Mouse (Mus musculus) A20 (cell line): ENCODE results near the gene Gm20708.
"Not testable (repeated sequence)": the region's sequence is repeated elsewhere in the genome, so short reads cannot be mapped to it uniquely, and the experiment has no call there.

Experiments
- DNase-seq: peaks from one replicate; pipeline ENCODE4 v3.0.0-alpha.2; 2011; ENCODE audit warnings: low read depth, low spot score

Gene Gm20708

DNA sequence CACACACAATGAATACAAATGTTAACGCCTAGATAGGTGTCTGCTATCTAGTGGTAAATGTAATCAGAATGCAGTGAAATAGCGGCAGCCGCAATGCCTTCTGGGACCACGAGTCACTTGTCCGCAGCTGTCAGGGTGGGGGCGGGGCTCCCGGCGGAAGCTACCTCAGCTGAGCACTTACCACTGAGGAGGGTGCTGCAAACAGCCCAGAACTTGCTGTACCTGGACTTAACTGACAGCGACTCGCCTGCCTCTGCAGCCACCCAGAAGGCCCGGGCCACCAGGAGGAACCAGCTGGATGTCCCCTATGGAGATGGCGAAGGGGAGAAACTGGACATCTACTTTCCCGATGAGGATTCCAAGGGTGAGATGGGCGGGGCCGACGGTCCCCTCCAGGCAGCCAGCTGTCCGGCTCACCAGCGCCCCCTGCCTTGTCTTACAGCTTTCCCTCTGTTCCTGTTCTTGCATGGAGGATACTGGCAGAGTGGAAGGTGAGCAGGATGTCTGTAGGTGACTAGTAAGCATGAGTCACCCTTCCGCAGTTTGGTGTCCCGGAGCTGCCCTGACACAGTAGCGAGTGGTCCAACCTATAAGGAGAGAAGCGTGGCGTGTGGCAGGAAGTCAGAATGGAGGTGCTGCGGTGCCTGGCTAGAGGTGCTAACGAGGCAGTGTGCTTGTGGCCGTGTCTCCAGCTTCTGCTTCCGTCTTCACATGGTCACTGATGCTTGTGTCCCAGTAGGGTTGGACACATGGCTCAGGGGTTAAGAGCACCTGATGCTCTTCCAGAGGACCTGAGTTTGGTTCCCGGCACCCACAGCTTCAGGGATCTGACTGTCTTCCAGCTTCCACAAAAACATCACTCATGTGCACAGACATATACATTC, 22.9 kb downstream of the Gm20708 start:
- peak; percentile 98 for DNase-seq

DNA sequence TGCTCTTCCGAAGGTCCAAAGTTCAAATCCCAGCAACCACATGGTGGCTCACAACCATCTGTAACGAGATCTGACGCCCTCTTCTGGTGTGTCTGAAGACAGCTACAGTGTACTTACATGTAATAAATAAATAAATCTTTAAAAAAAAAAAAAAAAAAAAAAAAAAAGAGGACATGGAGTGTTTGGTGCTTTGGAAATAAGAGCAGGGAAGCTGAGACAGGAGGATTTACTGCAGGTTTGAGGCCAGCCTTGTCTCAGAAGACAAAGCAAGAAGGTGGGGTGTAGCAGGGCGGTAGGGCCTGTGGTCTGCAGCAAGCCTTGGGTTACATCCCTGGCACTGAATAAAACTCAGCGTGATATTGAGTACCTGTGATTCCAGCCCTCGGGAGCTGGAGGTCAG, 24.0 kb downstream of the Gm20708 start:
- DNase-seq = not testable (repeated sequence)

GRCm38 (mm10) chr11:117834086-117834485, 24.6 kb downstream of the Gm20708 start:
- DNase-seq = no peak

DNA sequence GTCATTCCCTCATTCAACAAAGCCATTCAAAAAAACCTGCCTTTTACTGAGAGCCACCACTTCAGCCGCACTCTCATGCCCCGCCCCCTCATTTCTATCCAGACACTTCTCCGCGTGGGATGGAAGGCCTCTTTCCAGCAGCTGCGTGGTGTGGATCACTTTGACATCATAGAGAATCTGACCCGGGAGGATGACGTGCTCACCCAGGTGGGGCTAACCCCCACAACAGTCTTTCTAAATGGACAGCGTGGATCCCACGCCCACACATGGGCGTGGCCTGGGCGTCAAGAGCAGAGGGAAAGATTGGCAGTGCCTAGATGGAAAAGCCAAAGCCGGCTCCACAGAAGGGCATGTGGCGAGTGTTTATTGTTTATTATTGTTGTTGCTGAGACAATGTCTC, 26.8 kb downstream of the Gm20708 start:
- no peak for DNase-seq

DNA sequence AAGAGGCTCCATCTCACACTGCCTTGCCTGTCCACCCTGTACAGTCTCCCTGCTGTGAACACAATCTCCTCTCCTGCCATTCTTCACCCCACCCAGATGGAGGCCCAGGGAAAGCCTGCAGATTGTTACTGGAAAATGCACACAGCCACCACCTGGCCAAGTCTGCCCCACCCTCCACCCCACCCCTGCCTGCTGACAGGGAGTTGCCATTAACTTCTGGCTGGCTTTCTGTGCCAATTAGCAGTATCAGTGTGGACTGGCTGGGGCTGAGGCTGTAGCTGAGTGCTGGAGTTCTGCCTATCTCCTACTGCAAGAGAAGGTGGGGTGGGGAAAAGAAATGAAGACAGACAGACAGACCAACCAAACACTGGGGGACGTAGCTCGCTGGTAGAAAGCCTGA, 29.1 kb downstream of the Gm20708 start:
- no peak for DNase-seq

DNA sequence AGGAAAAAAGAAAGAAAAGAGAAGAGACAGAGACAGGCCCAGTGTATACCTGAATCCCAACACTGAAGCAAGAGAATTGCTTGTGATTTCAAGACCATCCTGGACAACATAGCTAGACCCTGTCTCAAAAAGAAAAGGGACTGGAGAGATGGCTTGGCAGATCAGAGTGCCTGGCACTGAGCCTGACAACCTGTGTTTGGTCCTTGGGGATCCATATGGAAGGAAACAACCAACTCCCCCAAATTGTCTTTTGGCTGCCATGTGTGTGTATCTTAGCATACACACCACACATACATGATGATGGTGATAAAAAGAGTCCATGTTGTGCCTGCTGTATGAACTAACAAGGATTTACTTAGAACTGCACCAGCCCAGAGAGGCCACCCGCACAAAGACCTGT, 29.6 kb downstream of the Gm20708 start:
- DNase-seq = no peak

GRCm38 (mm10) chr11:117840910-117841309, 31.4 kb downstream of the Gm20708 start:
- DNase-seq = no peak

DNA sequence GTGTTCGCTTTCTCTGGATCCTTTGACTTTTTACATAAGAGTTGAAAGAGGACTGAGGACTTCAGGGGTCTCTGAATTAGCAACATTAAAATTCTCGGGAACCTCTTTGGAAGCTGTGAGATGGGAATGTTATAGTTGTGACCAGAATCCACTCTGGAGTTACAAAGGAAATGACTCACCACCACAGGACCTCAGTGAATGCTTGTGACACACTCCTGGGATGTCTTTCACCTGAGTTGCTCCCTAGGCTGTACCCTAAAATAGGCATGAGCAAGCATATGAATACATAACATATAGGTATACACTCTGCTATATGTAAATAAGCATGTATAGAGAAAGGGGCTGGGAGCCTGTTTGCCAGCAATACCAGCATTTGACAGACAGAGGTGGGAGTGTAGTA, 34.0 kb downstream of the Gm20708 start:
- no peak for DNase-seq

DNA sequence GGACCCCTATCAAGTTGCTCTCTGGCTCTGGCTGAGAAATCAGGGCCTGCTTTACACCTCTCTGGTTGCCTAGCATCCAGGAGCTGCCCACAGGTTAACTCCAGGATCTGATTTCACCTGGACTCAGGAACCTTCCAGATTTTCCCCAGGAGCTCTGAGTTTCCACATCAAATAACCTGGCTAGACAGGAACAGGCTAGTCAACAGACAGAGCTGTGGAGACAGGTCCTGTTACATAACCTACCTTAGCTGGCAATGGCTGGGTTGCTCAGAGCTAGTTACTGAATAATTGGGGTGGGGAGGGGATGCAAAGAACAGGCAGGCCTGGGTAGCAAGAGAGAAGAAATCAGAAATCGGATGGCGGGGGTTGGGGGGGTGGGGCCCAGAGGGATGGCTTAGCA, 35.5 kb downstream of the Gm20708 start:
- DNase-seq = no peak

GRCm38 (mm10) chr11:117845651-117846050, 36.2 kb downstream of the Gm20708 start:
- DNase-seq = no peak

DNA sequence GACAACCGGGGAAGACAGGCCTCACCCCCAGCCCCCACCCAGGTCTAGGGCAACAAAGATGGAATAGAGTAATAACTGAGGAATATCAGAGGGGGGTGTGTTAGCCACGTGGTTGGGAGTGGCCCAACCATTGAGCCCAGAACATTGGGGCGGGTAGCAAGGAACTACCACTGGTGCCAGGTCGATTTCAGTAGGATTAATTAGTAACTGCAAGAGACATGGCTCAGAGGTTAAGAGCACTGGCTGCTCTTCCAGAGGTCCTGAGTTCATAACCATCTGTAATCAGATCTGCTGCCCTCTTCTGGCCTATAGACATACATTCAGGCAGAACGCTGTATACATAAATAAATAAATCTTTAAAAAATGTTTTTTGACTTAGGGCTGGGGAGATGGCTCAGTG, 37.2 kb downstream of the Gm20708 start:
- peak; percentile 57 for DNase-seq

GRCm38 (mm10) chr11:117847593-117848215, 38.2 kb downstream of the Gm20708 start:
- DNase-seq = peak; percentile 23

DNA sequence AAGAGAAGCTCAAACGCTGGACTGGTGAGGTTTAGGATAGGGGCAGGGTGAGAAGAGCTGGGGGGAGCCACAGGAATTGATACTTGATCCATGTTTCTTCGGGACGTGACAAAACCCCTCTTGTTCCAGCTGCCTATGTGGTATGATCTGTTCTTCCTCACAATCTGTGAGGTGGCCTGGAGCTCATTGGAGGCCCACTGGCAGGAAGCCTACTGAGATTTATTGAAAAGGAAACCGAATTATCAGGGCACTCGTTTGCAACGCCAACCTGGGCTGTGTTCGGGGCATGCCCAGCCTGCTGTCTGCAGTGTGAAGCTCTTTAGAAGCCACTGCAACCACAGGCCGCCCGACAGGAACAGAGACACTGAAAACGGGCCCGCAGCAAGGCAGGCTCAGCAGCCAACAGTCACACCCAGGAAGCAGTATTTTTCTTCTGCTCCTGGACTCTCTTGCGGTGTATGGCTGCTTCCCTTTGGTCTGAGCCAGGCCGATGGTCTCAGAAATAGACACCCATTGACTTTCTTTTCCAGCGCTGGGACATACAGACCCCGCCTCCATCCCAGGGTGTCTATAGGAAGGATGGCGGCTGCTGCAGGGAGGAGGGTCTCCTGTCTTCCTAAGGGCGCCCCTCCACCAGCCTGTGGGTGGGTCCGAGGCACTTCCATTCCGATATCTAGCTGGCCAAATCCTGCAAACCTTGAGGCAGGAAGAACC, 39.0 kb downstream of the Gm20708 start:
- peak; percentile 77 for DNase-seq

GRCm38 (mm10) chr11:117848985-117849671, 39.7 kb downstream of the Gm20708 start, which contains the start of gene Birc5:
Gene Birc5, plus strand, starts transcription at chr11:117849251.
- DNase-seq = peak; percentile 98

DNA sequence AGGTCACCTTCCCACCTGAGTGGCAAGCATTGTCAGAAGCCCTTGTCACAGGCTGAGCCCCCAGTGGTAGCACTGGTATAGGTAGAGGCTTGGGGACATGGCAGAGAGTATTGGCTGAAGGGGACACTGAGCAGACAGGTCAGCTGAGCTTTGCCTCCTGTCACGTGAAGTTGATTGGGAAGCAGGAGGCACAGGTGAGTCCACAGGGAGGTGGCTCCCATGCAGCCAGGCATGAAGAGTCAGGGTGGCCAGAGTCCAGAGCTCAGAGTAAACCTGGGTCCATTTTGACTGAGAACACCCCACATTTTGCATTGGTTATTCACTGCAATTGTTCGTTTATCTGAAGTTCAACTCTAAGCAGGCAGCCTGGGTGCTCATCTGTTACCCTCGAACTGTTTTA, 43.4 kb downstream of the Gm20708 start:
- no peak for DNase-seq

DNA sequence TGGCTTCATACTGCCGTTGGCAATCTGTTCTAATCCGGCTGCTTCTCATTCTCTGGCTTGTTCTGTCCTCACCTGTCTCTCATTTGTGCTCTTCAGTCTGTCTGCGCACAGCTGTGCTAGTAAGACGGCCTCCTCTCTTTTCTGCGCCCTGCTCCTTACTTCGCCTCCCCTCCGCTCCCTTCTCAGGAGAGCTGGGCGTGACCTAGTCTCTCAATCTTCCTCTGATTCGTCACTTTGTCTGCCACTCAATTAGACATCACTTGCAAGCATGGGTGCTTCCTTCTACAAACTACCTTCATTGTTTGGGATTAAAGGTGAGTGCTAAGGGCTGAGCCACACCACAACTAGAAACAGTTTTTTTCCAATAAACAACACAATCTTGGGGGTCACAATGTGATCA, 44.8 kb downstream of the Gm20708 start:
- no peak for DNase-seq

DNA sequence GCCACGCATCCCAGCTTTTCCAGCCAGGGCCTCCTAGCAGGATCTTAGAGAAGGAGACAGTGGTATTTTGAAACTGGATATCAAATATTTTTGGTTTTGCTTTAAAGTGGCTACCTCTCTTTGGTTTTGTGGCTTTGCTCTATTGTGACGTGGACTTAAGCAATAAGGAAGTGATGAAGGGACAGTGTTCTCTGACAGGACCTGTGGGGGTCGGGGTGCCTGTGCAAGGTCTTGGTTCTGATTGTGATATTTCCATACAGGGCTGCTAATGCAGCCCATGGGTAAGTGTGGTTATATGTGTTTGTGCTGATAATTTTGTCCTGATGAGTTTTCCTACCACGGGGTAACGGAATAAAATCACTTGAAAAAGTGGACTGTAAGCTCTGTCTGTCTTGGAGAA, 45.9 kb downstream of the Gm20708 start:
- DNase-seq = no peak

DNA sequence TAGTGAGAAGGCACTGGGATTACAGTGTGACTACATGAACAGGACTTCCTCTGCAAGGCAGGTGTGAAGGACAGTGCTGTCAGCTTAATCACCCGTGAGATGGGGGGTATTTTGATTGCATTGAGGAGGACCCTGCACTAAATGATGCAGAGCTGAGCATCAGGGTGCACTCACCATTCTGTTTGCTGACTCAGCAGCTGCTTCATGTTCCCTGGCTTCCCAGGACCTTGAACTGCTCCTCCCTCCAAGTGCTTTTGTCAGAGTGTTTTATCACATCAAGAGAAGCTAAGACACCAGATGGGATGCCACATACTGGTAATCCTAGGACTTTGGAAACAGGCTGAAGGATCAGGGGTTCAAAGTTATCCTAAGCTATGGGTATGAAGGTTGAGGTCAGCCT, 46.5 kb downstream of the Gm20708 start:
- DNase-seq = no peak

DNA sequence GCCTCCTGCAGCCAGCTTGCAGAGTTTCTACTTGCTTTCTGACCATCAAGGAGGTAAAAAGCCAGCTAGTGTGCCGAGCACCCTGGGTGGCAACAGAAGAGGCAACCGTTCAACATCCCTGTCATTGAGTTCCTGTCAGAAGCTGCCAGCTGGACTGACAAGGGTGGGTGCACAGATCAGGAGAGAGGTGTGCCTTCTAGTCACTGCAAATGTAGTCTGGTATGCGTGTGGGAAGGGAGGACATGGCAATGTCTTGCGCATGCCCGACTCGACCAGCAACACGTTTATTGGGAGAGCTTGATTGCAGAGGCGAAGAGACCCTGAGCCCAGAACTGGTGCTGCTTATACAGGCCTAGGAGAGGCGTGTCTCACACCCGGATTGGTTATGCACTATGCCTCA, 48.0 kb downstream of the Gm20708 start:
- DNase-seq = no peak

- no peak for DNase-seq
Measured at GRCm38 (mm10) chr11:117858392-117858791, 48.9 kb downstream of the Gm20708 start.

- no peak for DNase-seq
Measured at GRCm38 (mm10) chr11:117860601-117861000, 51.1 kb downstream of the Gm20708 start, which contains the start of gene Tmem235. Gene Tmem235, plus strand, starts transcription at chr11:117860752.
